Mouse (Mus musculus) midbrain, embryonic 11.5 days (tissue): Measurements from ENCODE around the gene Zfp747. TPM values are rescaled to one million over a fixed set of nuclear protein-coding genes. Genes with fewer than 3 reads are reported as not detected.

Experiments used
- ATAC-seq: fragments of 200-750 bp; cut with Nextera tagmentation; 2 replicates; pipeline ENCODE4 v1.8.0; 2017; ENCODE audit warnings: moderate TSS enrichment, moderate library complexity; ENCODE audit not compliant: low FRiP score
- DNase-seq: peaks from one replicate; pipeline ENCODE4 v3.0.0; 2015; ENCODE audit warnings: low spot score; ENCODE audit errors: missing footprints
- H3K27ac ChIP-seq: fragments of 300-500 bp; sonication (generic); 2 replicates; pipeline ENCODE4 v1.5.1; 2014; ENCODE audit warnings: low read depth, low read length
- H3K27me3 ChIP-seq: fragments of 300-500 bp; sonication (generic); 2 replicates; pipeline ENCODE4 v1.6.1; 2014; ENCODE audit warnings: mild to moderate bottlenecking, low read length, moderate library complexity, mixed read lengths; ENCODE audit not compliant: control insufficient read depth, insufficient read depth
- H3K36me3 ChIP-seq: fragments of 300-500 bp; sonication (generic); 2 replicates; pipeline ENCODE4 v1.6.1; 2014; ENCODE audit warnings: mild to moderate bottlenecking, low read length, moderate library complexity, mixed read lengths; ENCODE audit not compliant: control insufficient read depth, insufficient read depth
- H3K4me1 ChIP-seq: fragments of 300-500 bp; sonication (generic); 2 replicates; pipeline ENCODE4 v1.6.1; 2014; ENCODE audit warnings: low read length; ENCODE audit not compliant: control insufficient read depth, insufficient read depth
- H3K4me2 ChIP-seq: fragments of 300-500 bp; sonication (generic); 2 replicates; pipeline ENCODE4 v1.6.1; 2014; ENCODE audit warnings: mild to moderate bottlenecking, moderate library complexity
- H3K4me3 ChIP-seq: fragments of 300-500 bp; sonication (generic); 2 replicates; pipeline ENCODE4 v1.5.1; 2014; ENCODE audit warnings: low read depth, low read length
- H3K9ac ChIP-seq: fragments of 300-500 bp; sonication (generic); 2 replicates; pipeline ENCODE4 v1.6.1; 2014; ENCODE audit warnings: low read length
- H3K9me3 ChIP-seq: fragments of 300-500 bp; sonication (generic); 2 replicates; pipeline ENCODE4 v1.6.1; 2016; ENCODE audit warnings: low read length; ENCODE audit not compliant: control insufficient read depth
- WGBS: fragments of 180-500 bp; shearing (Covaris S2); extraction: QIAGEN DNeasy Blood & Tissue Kit; methylation state at CpG from one replicate; pipeline ENCODE4 v1.1.7; 2014; 5-methylcytosine and 5-hydroxymethylcytosine counted together
- polyA plus RNA-seq: library from polyadenylated mRNA; unstranded; fragments of >200 nt; fragmentation: Nextera tagmentation; extraction: Ambion mirVana; gene quantifications from 2 replicates; pipeline ENCODE4 v1.2.1, GENCODE M21; 2014

Gene Zfp747
- polyA plus RNA-seq, 1 experiment from 2014 or later = 6.5 TPM

- Histone ChIP-seq H3K4me1 (peaks cover 4% of the 10 kb centered on the region; the same call in 1 of the 2 replicates), H3K27ac (no peak overlapping the region)
- no peak for DNase-seq
Observed at GRCm38 (mm10) chr7:127326685-127327084, 49.2 kb downstream of the Zfp747 start.

GRCm38 (mm10) chr7:127325550-127325949 is 50.3 kb downstream of the Zfp747 start:
- H3K4me1 ChIP-seq = peaks cover 4% of the 10 kb centered on the region; the same call in 1 of the 2 replicates
- no peak overlapping the region for H3K9ac ChIP-seq
- H3K9me3 ChIP-seq = no peaks in the 10 kb centered on the region
- H3K27me3 ChIP-seq = no peaks in the 10 kb centered on the region
- no peak for DNase-seq
- H3K4me2 ChIP-seq = no peak overlapping the region
- H3K27ac ChIP-seq = no peak overlapping the region
- no peak overlapping the region for H3K4me3 ChIP-seq
- no peak for ATAC-seq
- 86% methylated on average over 8 of the region's 8 CpGs for WGBS
- no peaks in the 10 kb centered on the region for H3K36me3 ChIP-seq

More at GRCm38 (mm10) chr7:127326685-127327084, 49.2 kb downstream of the Zfp747 start:
- no peak for ATAC-seq
- no peaks in the 10 kb centered on the region for H3K27me3 ChIP-seq
- H3K4me3 ChIP-seq = no peak overlapping the region
- no peak overlapping the region for H3K4me2 ChIP-seq
- H3K9me3 ChIP-seq = no peaks in the 10 kb centered on the region
- no peaks in the 10 kb centered on the region for H3K36me3 ChIP-seq
- WGBS = 33% methylated on average over 1 of the region's 2 CpGs
- H3K9ac ChIP-seq = no peak overlapping the region

GRCm38 (mm10) chr7:127324944-127325343 is 50.9 kb downstream of the Zfp747 start:
- Histone ChIP-seq H3K4me2 (no peak overlapping the region), H3K4me1 (peaks cover 4% of the 10 kb centered on the region; the same call in 1 of the 2 replicates), H3K27ac (no peak overlapping the region), H3K36me3 (no peaks in the 10 kb centered on the region), H3K9me3 (no peaks in the 10 kb centered on the region), H3K4me3 (no peak overlapping the region), H3K27me3 (no peaks in the 10 kb centered on the region), H3K9ac (no peak overlapping the region)
- ATAC-seq (no peak), DNase-seq (no peak)
- WGBS = 88% methylated on average over 7 of the region's 7 CpGs

Other genes with a start within 250 kb of the Zfp747 start
- 0.19 TPM in 1 of 2 replicates, not detected in the other for gene Spn, start 238.2 kb downstream of the Zfp747 start, polyA plus RNA-seq
- 85.3 and 88.0 TPM in 2 replicates for gene Cd2bp2, start 180.0 kb downstream of the Zfp747 start, polyA plus RNA-seq
- gene Tbc1d10b, start 167.6 kb downstream of the Zfp747 start, polyA plus RNA-seq = 16.9 and 19.3 TPM in 2 replicates
- 11.7 and 13.2 TPM in 2 replicates for gene Mylpf, start 167.2 kb downstream of the Zfp747 start, polyA plus RNA-seq
- 30.3 and 32.4 TPM in 2 replicates for gene Zfp553, start 143.0 kb downstream of the Zfp747 start, polyA plus RNA-seq
- gene Sept1, start 142.9 kb downstream of the Zfp747 start, polyA plus RNA-seq = 24.6 and 29.8 TPM in 2 replicates
- gene Zfp771, start 131.8 kb downstream of the Zfp747 start, polyA plus RNA-seq = 49.3 and 54.0 TPM in 2 replicates
- gene Dctpp1, start 115.3 kb downstream of the Zfp747 start, polyA plus RNA-seq = 235 and 254 TPM in 2 replicates
- gene Sephs2, start 102.0 kb downstream of the Zfp747 start, polyA plus RNA-seq = 79.0 and 84.5 TPM in 2 replicates
- 0.63 and 0.69 TPM in 2 replicates for gene Itgal, start 79.8 kb downstream of the Zfp747 start, polyA plus RNA-seq
- 5.8 and 7.5 TPM in 2 replicates for gene Zfp768, start 30.5 kb downstream of the Zfp747 start, polyA plus RNA-seq
- 6.1 and 6.5 TPM in 2 replicates for gene 9130019O22Rik, start 11.1 kb upstream of the Zfp747 start, polyA plus RNA-seq
- 5.0 and 6.4 TPM in 2 replicates for gene E430018J23Rik, start 17.6 kb upstream of the Zfp747 start, polyA plus RNA-seq
- gene Zfp764, start 30.8 kb upstream of the Zfp747 start, polyA plus RNA-seq = 6.8 and 7.1 TPM in 2 replicates
- gene Zfp688, start 46.0 kb upstream of the Zfp747 start, polyA plus RNA-seq = 32.7 and 34.5 TPM in 2 replicates
- 12.6 and 15.0 TPM in 2 replicates for gene Zfp689, start 73.1 kb upstream of the Zfp747 start, polyA plus RNA-seq
- 70.3 and 72.4 TPM in 2 replicates for gene Prr14, start 83.6 kb upstream of the Zfp747 start, polyA plus RNA-seq
- gene Fbrs, start 103.1 kb upstream of the Zfp747 start, polyA plus RNA-seq = 9.8 and 10.7 TPM in 2 replicates
- 49.6 and 52.1 TPM in 2 replicates for gene Srcap, start 135.9 kb upstream of the Zfp747 start, polyA plus RNA-seq
- gene Gm42715, start 143.5 kb upstream of the Zfp747 start, polyA plus RNA-seq = 19.2 and 20.2 TPM in 2 replicates
- 4.0 and 8.4 TPM in 2 replicates for gene Tmem265, start 185.3 kb upstream of the Zfp747 start, polyA plus RNA-seq
- gene Phkg2, start 197.3 kb upstream of the Zfp747 start, polyA plus RNA-seq = 55.1 and 56.2 TPM in 2 replicates
- 13.4 and 15.8 TPM in 2 replicates for gene Ccdc189, start 212.5 kb upstream of the Zfp747 start, polyA plus RNA-seq
- 36.5 and 39.2 TPM in 2 replicates for gene Rnf40, start 212.7 kb upstream of the Zfp747 start, polyA plus RNA-seq
- 32.1 and 34.4 TPM in 2 replicates for gene Zfp629, start 239.7 kb upstream of the Zfp747 start, polyA plus RNA-seq